Mouse (Mus musculus) kidney, adult 2 months (tissue): ENCODE results near the gene Olfr1095.

Experiments
- CTCF ChIP-seq: fragments of 200-500 bp; conservative IDR thresholded peaks from 2 replicates; pipeline ENCODE4 v1.5.1; 2011; ENCODE audit warnings: low read depth, mild to moderate bottlenecking, control low read depth, low read length, moderate library complexity, mixed read lengths; ENCODE audit not compliant: insufficient read depth, insufficient read length
- POLR2A ChIP-seq: fragments of 200-500 bp; IDR thresholded peaks from one replicate; pipeline ENCODE4 v1.6.1; 2011; ENCODE audit warnings: low read depth, low read length, control low read depth

GRCm38 (mm10) chr2:86824363-86824762, 27.1 kb downstream of the Olfr1095 start, which contains the start of gene Olfr1094:
- TF ChIP-seq CTCF (no peak), POLR2A (no peak)
